Mouse (Mus musculus): ENCODE results near the gene Hnrnpc. TPM values are rescaled to one million over a fixed set of nuclear protein-coding genes. Genes with fewer than 3 reads are reported as not detected.

Hnrnpc gene
- polyA plus RNA-seq, 1 experiment from 2014 or later: 170 TPM

DNA sequence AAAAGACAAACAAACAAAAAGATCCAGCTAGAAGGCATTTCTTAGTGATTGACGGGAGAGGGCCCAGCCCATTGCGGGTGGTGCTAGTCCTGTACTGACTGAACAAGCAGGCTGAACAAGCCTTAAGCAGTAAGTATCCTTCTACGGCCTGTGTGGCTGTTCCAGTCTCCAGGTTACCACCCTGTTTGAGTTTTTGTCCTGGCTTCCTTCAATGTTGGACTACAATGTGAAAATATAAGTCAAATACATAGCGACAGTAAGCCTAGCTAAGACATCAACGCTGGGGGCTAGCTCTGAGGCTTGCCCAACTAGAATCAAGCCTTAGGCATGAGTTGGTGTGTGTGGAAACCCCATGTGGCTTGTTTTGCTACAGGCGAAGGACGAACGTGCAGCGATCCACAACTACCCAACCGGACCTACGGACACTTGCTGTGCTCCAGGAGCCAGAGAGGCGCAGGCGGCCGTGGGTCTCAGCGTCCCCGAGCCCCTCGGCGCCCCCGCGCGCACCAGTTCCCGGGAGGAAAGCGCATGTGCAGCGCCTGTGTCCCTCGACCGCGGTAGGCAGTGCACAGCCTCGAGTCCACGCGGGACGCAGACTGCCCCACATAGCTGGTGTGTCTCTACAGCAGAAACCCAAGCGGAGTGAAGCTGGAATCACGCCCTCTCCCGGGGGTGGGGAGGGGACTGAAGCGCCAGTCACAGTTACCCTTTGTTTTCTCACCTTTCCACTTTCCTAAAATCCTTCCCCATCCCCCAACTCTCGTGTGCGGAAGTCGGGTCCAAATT is 15.2 kb upstream of the Hnrnpc start:
- peak overlapping the region; percentile 39 for H3K9ac ChIP-seq (replicated peaks; ENCODE audit: low read depth)
- H3K4me1 ChIP-seq (ENCODE audit: insufficient read depth, low read depth, low read length): no peaks in the 10 kb centered on the region
- H3K4me3 ChIP-seq (ENCODE audit: low read depth, low read length): peak overlapping the region; percentile 53
- H3K9me3 ChIP-seq (ENCODE audit: low read length): no peaks in the 10 kb centered on the region
- 3% methylated on average over 37 of the region's 38 CpGs for WGBS
- peak overlapping the region; percentile 73 for H3K27ac ChIP-seq (ENCODE audit: low read length)
- H3K36me3 ChIP-seq (ENCODE audit: insufficient read depth, low read length): no peaks in the 10 kb centered on the region
- DNase-seq (ENCODE audit: low spot score): peak; percentile 74
- H3K27me3 ChIP-seq (replicated peaks; ENCODE audit: insufficient read depth, low read length): no peaks in the 10 kb centered on the region
- ATAC-seq: peak; percentile 91
- no peak for TF ChIP-seq EP300 (IDR thresholded peaks at IDR 0.05)
- peak; percentile 33 for TF ChIP-seq CTCF (IDR thresholded peaks at IDR 0.05)
- peak overlapping the region; percentile 94 for H3K4me2 ChIP-seq (replicated peaks; ENCODE audit: low read depth, low read length)

DNA sequence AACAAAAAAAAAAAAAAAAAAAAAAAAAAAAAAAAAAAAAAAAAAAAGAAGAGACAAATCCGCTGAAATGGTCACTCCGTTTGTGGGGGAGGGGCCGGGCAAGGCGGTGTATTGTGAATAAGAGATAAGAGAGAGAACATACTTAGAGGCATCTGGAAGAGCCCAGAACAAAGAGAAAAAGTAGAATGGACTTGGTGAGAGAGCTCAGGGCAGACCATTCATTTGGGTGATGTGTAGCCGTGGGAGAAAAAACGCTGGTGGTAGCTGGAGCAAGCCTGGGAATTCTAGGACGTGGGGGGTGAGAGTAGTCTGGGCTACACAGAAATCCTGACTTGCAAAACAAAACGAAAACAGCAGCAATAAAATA is 14.6 kb upstream of the Hnrnpc start:
- peak overlapping the region; percentile 94 for H3K4me2 ChIP-seq (replicated peaks; ENCODE audit: low read depth, low read length)
- H3K9ac ChIP-seq (replicated peaks; ENCODE audit: low read depth): no peak overlapping the region
- H3K27ac ChIP-seq (ENCODE audit: low read length): peak overlapping the region; percentile 73; the same call in 1 of the 2 replicates
- H3K4me3 ChIP-seq (ENCODE audit: low read depth, low read length): peak overlapping the region; percentile 53
- no peaks in the 10 kb centered on the region for H3K36me3 ChIP-seq (ENCODE audit: insufficient read depth, low read length)
- WGBS: 21% methylated on average over 8 of the region's 8 CpGs
- ATAC-seq: peak; percentile 13; the same call in 1 of the 2 replicates
- no peak for DNase-seq (ENCODE audit: low spot score)
- no peaks in the 10 kb centered on the region for H3K9me3 ChIP-seq (ENCODE audit: low read length)
- no peaks in the 10 kb centered on the region for H3K27me3 ChIP-seq (replicated peaks; ENCODE audit: insufficient read depth, low read length)
- TF ChIP-seq CTCF (IDR thresholded peaks at IDR 0.05): no peak
- no peak for TF ChIP-seq EP300 (IDR thresholded peaks at IDR 0.05)
- no peaks in the 10 kb centered on the region for H3K4me1 ChIP-seq (ENCODE audit: insufficient read depth, low read depth, low read length)

DNA sequence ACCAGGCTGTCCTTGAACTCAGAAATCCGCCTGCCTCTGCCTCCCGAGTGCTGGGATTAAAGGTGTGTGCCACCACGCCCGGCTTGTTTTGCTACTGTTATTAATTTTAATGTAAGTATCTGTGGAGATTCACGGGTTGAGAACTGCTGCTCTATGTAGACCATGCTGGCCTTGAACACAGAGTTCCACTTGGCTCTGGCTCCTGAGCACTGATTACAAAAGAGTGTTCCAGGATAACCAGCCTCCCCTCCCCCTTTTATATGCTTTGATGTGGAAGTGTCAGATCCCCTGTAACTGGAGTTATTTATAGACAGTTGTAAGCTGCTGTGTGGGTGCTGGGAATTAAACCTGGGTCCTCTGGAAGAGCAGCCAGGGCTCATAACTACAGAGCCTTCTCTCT is 13.4 kb upstream of the Hnrnpc start:
- DNase-seq (ENCODE audit: low spot score) (no peak), ATAC-seq (no peak)
- Histone ChIP-seq H3K4me2 (replicated peaks; ENCODE audit: low read depth, low read length) (no peak overlapping the region), H3K9ac (replicated peaks; ENCODE audit: low read depth) (no peak overlapping the region), H3K36me3 (ENCODE audit: insufficient read depth, low read length) (no peaks in the 10 kb centered on the region), H3K4me1 (ENCODE audit: insufficient read depth, low read depth, low read length) (no peaks in the 10 kb centered on the region), H3K4me3 (ENCODE audit: low read depth, low read length) (no peak overlapping the region), H3K27me3 (replicated peaks; ENCODE audit: insufficient read depth, low read length) (no peaks in the 10 kb centered on the region), H3K9me3 (ENCODE audit: low read length) (no peaks in the 10 kb centered on the region), H3K27ac (ENCODE audit: low read length) (no peak overlapping the region)
- 94% methylated on average over 5 of the region's 5 CpGs for WGBS
- TF ChIP-seq CTCF (IDR thresholded peaks at IDR 0.05) (no peak), EP300 (IDR thresholded peaks at IDR 0.05) (no peak)

- no peaks in the 10 kb centered on the region for H3K27me3 ChIP-seq (replicated peaks; ENCODE audit: insufficient read depth, low read length)
- no peaks in the 10 kb centered on the region for H3K9me3 ChIP-seq (ENCODE audit: low read length)
- TF ChIP-seq EP300 (IDR thresholded peaks at IDR 0.05) (no peak), CTCF (IDR thresholded peaks at IDR 0.05) (no peak)
- 77% methylated on average over 1 of the region's 1 CpGs for WGBS
- DNase-seq (ENCODE audit: low spot score) (no peak), ATAC-seq (no peak)
- H3K4me1 ChIP-seq (ENCODE audit: insufficient read depth, low read depth, low read length): no peaks in the 10 kb centered on the region
- H3K4me3 ChIP-seq (ENCODE audit: low read depth, low read length): no peak overlapping the region
- H3K4me2 ChIP-seq (replicated peaks; ENCODE audit: low read depth, low read length): no peak overlapping the region
- no peak overlapping the region for H3K9ac ChIP-seq (replicated peaks; ENCODE audit: low read depth)
- H3K36me3 ChIP-seq (ENCODE audit: insufficient read depth, low read length): no peaks in the 10 kb centered on the region
- no peak overlapping the region for H3K27ac ChIP-seq (ENCODE audit: low read length)
Measured at GRCm38 (mm10) chr14:52114101-52114500, 10.3 kb upstream of the Hnrnpc start.

DNA sequence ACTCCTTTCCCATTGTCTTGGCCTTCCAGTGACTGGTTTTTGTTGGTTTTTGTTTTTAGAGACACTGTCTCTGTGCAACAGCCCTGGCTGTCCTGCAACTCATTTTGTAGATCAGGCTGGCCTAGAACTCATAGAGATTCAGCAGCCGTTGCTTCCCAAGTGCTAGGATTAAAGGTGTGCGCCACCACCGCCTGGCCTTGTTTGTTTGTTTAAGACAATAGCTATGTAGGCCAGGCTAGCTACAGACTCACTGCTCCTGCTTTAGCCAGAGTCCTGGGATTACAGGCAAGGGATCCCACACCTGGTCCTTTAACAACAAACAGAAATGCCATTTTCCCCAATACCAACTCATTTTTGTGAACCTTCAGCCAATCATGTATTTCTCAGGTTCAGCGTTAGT is 6.5 kb upstream of the Hnrnpc start, which contains the start of gene Rpgrip1:
Rpgrip1 (plus strand) TSS at position 359 of the 400 bp plus-strand sequence.
- no peak within 1 kb of the TSS for H3K4me3 ChIP-seq (ENCODE audit: low read depth, low read length)
- ATAC-seq: no peak
- H3K9ac ChIP-seq (replicated peaks; ENCODE audit: low read depth): no peak within 1 kb of the TSS
- DNase-seq (ENCODE audit: low spot score): no peak
- no peak within 1 kb of the TSS for H3K27ac ChIP-seq (ENCODE audit: low read length)
- no peaks in the 10 kb centered on the region for H3K27me3 ChIP-seq (replicated peaks; ENCODE audit: insufficient read depth, low read length)
- no peak for TF ChIP-seq CTCF (IDR thresholded peaks at IDR 0.05)
- no peak for TF ChIP-seq EP300 (IDR thresholded peaks at IDR 0.05)
- H3K36me3 ChIP-seq (ENCODE audit: insufficient read depth, low read length): no peaks in the 10 kb centered on the region
- no peak within 1 kb of the TSS for H3K4me2 ChIP-seq (replicated peaks; ENCODE audit: low read depth, low read length)
- peaks cover 6% of the 10 kb centered on the region; the same call in 1 of the 2 replicates for H3K4me1 ChIP-seq (ENCODE audit: insufficient read depth, low read depth, low read length)
- 76% methylated on average over 4 of the region's 4 CpGs for WGBS
- no peaks in the 10 kb centered on the region for H3K9me3 ChIP-seq (ENCODE audit: low read length)

DNA sequence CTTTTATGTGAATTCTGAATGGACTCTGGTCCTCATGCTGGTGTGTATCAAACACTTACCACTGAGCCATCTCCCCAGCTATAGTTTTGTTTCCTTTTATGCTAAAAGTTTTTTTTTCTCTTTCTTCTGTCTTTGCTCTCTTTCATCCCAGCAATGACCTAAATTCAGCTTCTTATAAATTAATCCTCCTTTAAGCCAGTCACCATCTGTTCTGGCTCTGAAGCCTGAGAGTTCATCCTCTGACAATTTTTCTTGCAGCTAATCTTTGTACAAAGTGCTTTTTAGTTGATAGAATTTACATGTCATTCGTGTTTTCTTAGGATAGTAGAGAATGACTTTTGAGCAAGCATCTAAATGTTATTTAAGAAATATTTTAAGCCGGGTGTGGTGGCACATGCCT is 4.2 kb upstream of the Hnrnpc start:
- H3K4me1 ChIP-seq (ENCODE audit: insufficient read depth, low read depth, low read length): peaks cover 6% of the 10 kb centered on the region; the same call in 1 of the 2 replicates
- no peak overlapping the region for H3K27ac ChIP-seq (ENCODE audit: low read length)
- no peaks in the 10 kb centered on the region for H3K27me3 ChIP-seq (replicated peaks; ENCODE audit: insufficient read depth, low read length)
- no peak for TF ChIP-seq CTCF (IDR thresholded peaks at IDR 0.05)
- no peak for TF ChIP-seq EP300 (IDR thresholded peaks at IDR 0.05)
- no peaks in the 10 kb centered on the region for H3K36me3 ChIP-seq (ENCODE audit: insufficient read depth, low read length)
- DNase-seq (ENCODE audit: low spot score) (no peak), ATAC-seq (no peak)
- H3K9me3 ChIP-seq (ENCODE audit: low read length): no peaks in the 10 kb centered on the region
- 82% methylated on average over 2 of the region's 2 CpGs for WGBS
- no peak overlapping the region for H3K9ac ChIP-seq (replicated peaks; ENCODE audit: low read depth)
- H3K4me3 ChIP-seq (ENCODE audit: low read depth, low read length): no peak overlapping the region
- no peak overlapping the region for H3K4me2 ChIP-seq (replicated peaks; ENCODE audit: low read depth, low read length)

Data from lung, postnatal 0 days (tissue).